Mouse (Mus musculus): ENCODE data around the gene Plgrkt. TPM values are rescaled to one million over a fixed set of nuclear protein-coding genes. Genes with fewer than 3 reads are reported as not detected.

Plgrkt gene
- polyA plus RNA-seq, 1 experiment from 2014 or later = 82.4 TPM

Other genes starting within 250 kb of the Plgrkt start
- 14.4 and 17.1 TPM in 2 replicates for gene Jak2, start 115.6 kb downstream of the Plgrkt start, polyA plus RNA-seq (2015; fragmentation: Nextera tagmentation; extraction: Ambion mirVana)
- gene Insl6, start 42.0 kb downstream of the Plgrkt start, polyA plus RNA-seq (2015; fragmentation: Nextera tagmentation; extraction: Ambion mirVana) = 0.82 and 1.4 TPM in 2 replicates
- 3.7 and 4.3 TPM in 2 replicates for gene Rln1, start 32.7 kb downstream of the Plgrkt start, polyA plus RNA-seq (2015; fragmentation: Nextera tagmentation; extraction: Ambion mirVana)
- gene Cd274, start 65 bp upstream of the Plgrkt start, polyA plus RNA-seq (2015; fragmentation: Nextera tagmentation; extraction: Ambion mirVana) = 0.71 and 0.93 TPM in 2 replicates
- gene Pdcd1lg2, start 43.5 kb upstream of the Plgrkt start, polyA plus RNA-seq (2015; fragmentation: Nextera tagmentation; extraction: Ambion mirVana) = not detected in 2 replicates
- gene Ric1, start 154.9 kb upstream of the Plgrkt start, polyA plus RNA-seq (2015; fragmentation: Nextera tagmentation; extraction: Ambion mirVana) = 12.4 and 12.6 TPM in 2 replicates

All from midbrain, embryonic 16.5 days (tissue).